Mouse (Mus musculus): ENCODE measurements around the gene Ttf1.

GRCm38 (mm10) chr2:29099646-29100045 lies 39.6 kb downstream of the Ttf1 start:
- TF ChIP-seq POLR2A (IDR thresholded peaks at IDR 0.05; ENCODE audit: extremely low read depth, insufficient read depth, low read length) (no peak), CTCF (IDR thresholded peaks at IDR 0.05; ENCODE audit: low read depth, low read length) (no peak)
